Mouse (Mus musculus) lung, embryonic 16.5 days (tissue): ENCODE data around the gene Cpne2. TPM values are rescaled to one million over a fixed set of nuclear protein-coding genes. Genes with fewer than 3 reads are reported as not detected.

Experiments used
- ATAC-seq: fragments of 200-750 bp; cut with Nextera tagmentation; 2 replicates; pipeline ENCODE4 v1.8.0; 2017; ENCODE audit warnings: low read depth, mild to moderate bottlenecking, moderate library complexity
- H3K27ac ChIP-seq: fragments of 300-500 bp; sonication (generic); 2 replicates; pipeline ENCODE4 v1.5.1; 2014; ENCODE audit warnings: mild to moderate bottlenecking, control low read depth, low read length
- H3K27me3 ChIP-seq: fragments of 300-500 bp; sonication (generic); 2 replicates; pipeline ENCODE4 v1.6.1; 2014; ENCODE audit warnings: low read depth, low read length, mixed read lengths; ENCODE audit not compliant: control insufficient read depth, insufficient read depth
- H3K36me3 ChIP-seq: fragments of 300-500 bp; sonication (generic); 2 replicates; pipeline ENCODE4 v1.6.1; 2014; ENCODE audit warnings: low read length; ENCODE audit not compliant: control insufficient read depth, insufficient read depth
- H3K4me1 ChIP-seq: fragments of 300-500 bp; sonication (generic); replicated peaks from 2 replicates; pipeline ENCODE4 v1.6.1; 2014; ENCODE audit warnings: low read length, mixed read lengths; ENCODE audit not compliant: control insufficient read depth, insufficient read depth
- H3K4me2 ChIP-seq: fragments of 300-500 bp; sonication (generic); 2 replicates; pipeline ENCODE4 v1.6.1; 2014; ENCODE audit warnings: low read depth, low read length, control low read depth
- H3K4me3 ChIP-seq: fragments of 300-500 bp; sonication (generic); 2 replicates; pipeline ENCODE4 v1.5.1; 2014; ENCODE audit warnings: mild to moderate bottlenecking, low read length, control low read depth
- H3K9ac ChIP-seq: fragments of 300-500 bp; sonication (generic); 2 replicates; pipeline ENCODE4 v1.6.1; 2014; ENCODE audit warnings: low read length, control low read depth
- H3K9me3 ChIP-seq: fragments of 300-500 bp; sonication (generic); 2 replicates; pipeline ENCODE4 v1.6.1; 2016; ENCODE audit warnings: low read length; ENCODE audit not compliant: control insufficient read depth
- WGBS: fragments of 180-500 bp; shearing (Covaris S2); extraction: QIAGEN DNeasy Blood & Tissue Kit; methylation state at CpG from one replicate; pipeline ENCODE4 v1.1.7; 2014; 5-methylcytosine and 5-hydroxymethylcytosine counted together
- polyA plus RNA-seq: library from polyadenylated mRNA; unstranded; fragments of >200 nt; fragmentation: Nextera tagmentation; extraction: Ambion mirVana; gene quantifications from 2 replicates; pipeline ENCODE4 v1.2.1, GENCODE M21; 2015

The Cpne2 gene
- polyA plus RNA-seq, 1 experiment from 2014 or later, result 10.6 TPM

DNA sequence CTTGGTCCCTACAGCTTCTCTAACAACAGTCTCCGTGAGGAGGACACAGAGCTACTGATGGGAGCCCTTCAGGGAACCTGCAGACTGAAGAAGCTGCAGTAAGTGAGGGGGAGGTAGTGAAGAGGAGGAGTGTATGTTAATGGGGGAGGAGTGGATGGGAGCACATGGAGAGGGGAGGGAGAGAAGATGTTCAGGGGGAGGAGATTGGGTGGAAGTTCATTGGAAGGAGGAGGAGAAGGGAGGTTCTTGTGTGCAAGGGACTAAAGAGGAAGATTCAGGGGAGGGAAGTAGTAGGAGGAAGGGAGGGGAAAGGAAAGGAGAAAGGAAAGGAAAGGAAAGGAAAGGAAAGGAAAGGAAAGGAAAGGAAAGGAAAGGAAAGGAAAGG, 16.6 kb upstream of the Cpne2 start:
- Histone ChIP-seq H3K27ac (no peak overlapping the region), H3K9me3 (no peaks in the 10 kb centered on the region), H3K4me3 (no peak overlapping the region), H3K9ac (no peak overlapping the region), H3K4me1 (no peaks in the 10 kb centered on the region), H3K27me3 (no peaks in the 10 kb centered on the region), H3K4me2 (no peak overlapping the region), H3K36me3 (no peaks in the 10 kb centered on the region)
- 13% methylated on average over 1 of the region's 1 CpGs for WGBS
- ATAC-seq, result no peak

DNA sequence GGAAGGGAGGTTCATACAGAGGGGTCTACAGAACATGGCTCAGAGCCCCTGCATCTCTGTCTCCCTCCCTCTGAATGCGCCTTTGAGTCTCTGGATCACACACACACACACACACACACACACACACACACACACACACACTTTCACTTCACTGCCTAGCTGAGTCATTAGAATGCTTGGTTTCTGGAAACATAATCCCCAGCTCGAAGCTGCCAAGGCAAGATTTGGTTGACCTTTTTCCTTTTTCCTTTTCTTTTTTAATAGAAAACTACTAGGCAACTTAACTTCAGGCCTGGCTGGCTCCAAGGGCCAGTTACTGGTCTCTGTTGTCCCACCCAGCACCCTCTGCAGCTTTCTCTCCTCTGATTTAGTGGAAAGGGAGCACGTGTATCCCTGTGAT, 16.0 kb upstream of the Cpne2 start:
- Histone ChIP-seq H3K4me2 (no peak overlapping the region), H3K36me3 (no peaks in the 10 kb centered on the region), H3K4me3 (no peak overlapping the region), H3K27me3 (no peaks in the 10 kb centered on the region), H3K9me3 (no peaks in the 10 kb centered on the region), H3K4me1 (no peaks in the 10 kb centered on the region), H3K27ac (no peak overlapping the region), H3K9ac (no peak overlapping the region)
- 51% methylated on average over 3 of the region's 3 CpGs for WGBS
- no peak for ATAC-seq

DNA sequence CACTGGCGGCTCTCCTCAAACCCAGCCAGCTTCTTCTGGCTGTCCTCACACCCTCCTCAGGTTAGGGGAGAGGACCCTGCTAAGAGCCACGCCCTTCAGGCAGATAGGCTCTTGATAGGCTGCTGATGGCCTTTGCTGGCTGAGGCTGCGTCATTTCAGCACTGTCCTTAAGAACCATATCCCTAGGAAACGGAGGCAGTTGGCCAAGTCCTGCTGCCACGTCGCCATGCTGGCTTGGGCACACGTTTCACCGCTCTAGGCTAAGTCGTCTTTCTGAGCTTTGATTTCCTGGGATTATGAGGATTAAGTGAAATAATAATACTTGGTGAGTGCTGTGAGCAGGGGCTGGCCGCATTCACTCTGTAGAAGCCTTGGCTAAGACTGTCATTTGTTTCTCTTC, 14.5 kb upstream of the Cpne2 start:
- no peak overlapping the region for H3K27ac ChIP-seq
- no peak overlapping the region for H3K4me2 ChIP-seq
- ATAC-seq, result no peak
- 65% methylated on average over 10 of the region's 10 CpGs for WGBS
- no peaks in the 10 kb centered on the region for H3K9me3 ChIP-seq
- no peak overlapping the region for H3K4me3 ChIP-seq
- H3K36me3 ChIP-seq, result no peaks in the 10 kb centered on the region
- H3K4me1 ChIP-seq, result no peaks in the 10 kb centered on the region
- H3K27me3 ChIP-seq, result no peaks in the 10 kb centered on the region
- no peak overlapping the region for H3K9ac ChIP-seq

DNA sequence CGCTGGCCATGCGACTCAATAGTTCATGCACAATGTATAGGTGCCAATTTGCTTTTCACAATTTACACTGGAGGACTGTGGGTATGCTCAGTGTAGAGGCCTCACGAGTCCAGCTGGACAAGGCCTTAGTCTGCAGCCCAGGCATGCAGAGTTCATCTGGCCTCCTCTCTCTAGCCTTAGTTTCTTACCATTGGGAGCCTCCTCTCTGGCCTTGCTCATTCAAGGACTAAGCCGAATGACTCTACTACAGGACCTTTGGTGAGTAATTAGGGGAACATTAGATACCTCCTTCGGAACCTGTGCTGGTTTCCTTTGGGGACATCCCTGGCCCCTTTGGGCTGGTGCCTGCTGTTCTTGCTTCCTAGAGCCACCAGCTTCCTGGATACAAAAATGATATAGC, 13.8 kb upstream of the Cpne2 start:
- no peaks in the 10 kb centered on the region for H3K4me1 ChIP-seq
- H3K9ac ChIP-seq, result no peak overlapping the region
- H3K4me3 ChIP-seq, result no peak overlapping the region
- no peak overlapping the region for H3K4me2 ChIP-seq
- ATAC-seq, result no peak
- WGBS, result 87% methylated on average over 5 of the region's 5 CpGs
- no peaks in the 10 kb centered on the region for H3K9me3 ChIP-seq
- H3K27ac ChIP-seq, result no peak overlapping the region
- no peaks in the 10 kb centered on the region for H3K27me3 ChIP-seq
- no peaks in the 10 kb centered on the region for H3K36me3 ChIP-seq

DNA sequence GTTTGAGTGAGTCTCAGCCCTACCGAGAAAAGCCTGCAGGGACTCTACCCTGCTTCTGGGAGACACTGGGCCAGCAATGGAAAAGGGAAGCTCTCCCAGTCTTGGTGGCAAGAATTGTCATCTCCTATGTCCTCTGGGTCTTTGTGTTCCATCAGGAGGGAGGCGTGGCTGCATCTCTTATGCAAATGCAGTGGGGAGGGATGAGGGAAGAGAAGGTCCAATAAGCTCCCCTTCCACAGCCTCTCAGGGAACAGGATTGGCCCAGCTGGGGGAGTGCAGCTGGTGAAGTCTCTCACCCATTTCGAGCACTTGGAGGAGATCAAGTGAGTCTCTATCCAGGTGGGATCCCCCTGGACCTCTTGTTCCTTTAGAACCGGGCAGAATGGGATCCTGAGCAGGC, 11.3 kb upstream of the Cpne2 start:
- Histone ChIP-seq H3K27ac (no peak overlapping the region), H3K9ac (no peak overlapping the region), H3K27me3 (no peaks in the 10 kb centered on the region), H3K36me3 (no peaks in the 10 kb centered on the region), H3K4me3 (no peak overlapping the region), H3K4me1 (no peaks in the 10 kb centered on the region), H3K4me2 (no peak overlapping the region), H3K9me3 (no peaks in the 10 kb centered on the region)
- WGBS, result 48% methylated on average over 4 of the region's 4 CpGs
- no peak for ATAC-seq

DNA sequence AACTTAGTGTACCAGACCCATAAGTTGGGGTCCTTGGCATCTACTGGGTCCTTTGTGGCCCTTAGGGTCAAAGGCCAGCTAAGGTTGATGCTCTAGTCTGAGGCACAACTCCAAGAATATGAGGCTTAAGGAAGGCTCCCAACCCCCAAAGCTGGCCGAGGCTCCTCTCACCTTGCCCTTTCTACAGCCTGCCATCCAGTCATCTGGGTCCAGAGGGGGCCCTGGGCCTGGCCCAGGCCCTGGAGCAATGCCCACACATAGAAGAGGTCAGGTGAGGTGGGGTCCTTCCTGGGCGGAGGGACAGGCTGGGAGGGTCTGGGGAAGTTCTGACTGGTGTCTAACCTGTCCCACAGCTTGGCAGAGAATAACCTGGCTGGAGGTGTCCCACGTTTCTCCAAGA, 10.3 kb upstream of the Cpne2 start:
- Histone ChIP-seq H3K36me3 (no peaks in the 10 kb centered on the region), H3K4me1 (no peaks in the 10 kb centered on the region), H3K4me3 (no peak overlapping the region), H3K27me3 (no peaks in the 10 kb centered on the region), H3K27ac (no peak overlapping the region), H3K9ac (no peak overlapping the region), H3K9me3 (no peaks in the 10 kb centered on the region), H3K4me2 (no peak overlapping the region)
- no peak for ATAC-seq
- WGBS, result 72% methylated on average over 3 of the region's 3 CpGs

DNA sequence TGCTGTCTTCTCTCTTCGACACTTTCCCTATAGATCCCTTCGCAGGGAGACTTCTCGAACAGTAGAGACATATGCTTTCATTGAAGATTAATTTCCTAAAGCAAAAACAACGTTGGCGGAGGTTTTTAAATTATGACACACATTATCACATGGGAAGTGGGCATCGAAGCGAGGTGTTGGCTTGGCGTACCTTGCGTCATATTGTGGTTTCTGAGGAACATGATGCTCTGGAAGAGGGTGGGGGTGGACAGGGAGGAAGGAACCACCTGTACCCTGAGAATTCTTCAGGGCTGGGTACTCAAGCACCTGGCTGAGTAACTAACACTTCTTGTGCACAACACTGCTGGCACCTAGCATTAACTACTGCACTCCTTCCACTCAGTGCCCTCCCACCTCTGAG, 8.2 kb upstream of the Cpne2 start:
- H3K27ac ChIP-seq, result no peak overlapping the region
- WGBS, result 74% methylated on average over 9 of the region's 9 CpGs
- H3K4me3 ChIP-seq, result no peak overlapping the region
- no peak overlapping the region for H3K9ac ChIP-seq
- no peaks in the 10 kb centered on the region for H3K27me3 ChIP-seq
- no peaks in the 10 kb centered on the region for H3K9me3 ChIP-seq
- ATAC-seq, result no peak
- H3K36me3 ChIP-seq, result no peaks in the 10 kb centered on the region
- H3K4me2 ChIP-seq, result no peak overlapping the region
- no peaks in the 10 kb centered on the region for H3K4me1 ChIP-seq

DNA sequence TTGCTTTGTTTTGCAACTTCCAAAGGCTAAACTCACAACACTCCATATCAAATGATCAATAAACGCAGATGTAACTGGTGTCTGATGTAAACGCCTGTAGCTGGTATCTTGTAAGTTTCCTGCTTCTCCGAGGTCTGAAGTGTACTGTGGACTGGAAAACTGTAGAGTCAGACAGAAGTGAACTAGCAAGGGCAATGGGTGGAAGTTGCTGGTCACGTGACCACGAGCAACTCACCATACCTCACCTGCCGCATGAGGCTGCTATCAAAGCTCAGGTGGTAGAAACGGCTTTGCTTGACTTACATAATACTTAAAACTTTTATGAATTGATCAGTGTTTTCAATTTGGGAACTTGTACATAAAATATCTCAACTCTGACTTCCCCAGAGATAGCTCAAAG, 5.6 kb upstream of the Cpne2 start:
- no peak for ATAC-seq
- 68% methylated on average over 7 of the region's 7 CpGs for WGBS

DNA sequence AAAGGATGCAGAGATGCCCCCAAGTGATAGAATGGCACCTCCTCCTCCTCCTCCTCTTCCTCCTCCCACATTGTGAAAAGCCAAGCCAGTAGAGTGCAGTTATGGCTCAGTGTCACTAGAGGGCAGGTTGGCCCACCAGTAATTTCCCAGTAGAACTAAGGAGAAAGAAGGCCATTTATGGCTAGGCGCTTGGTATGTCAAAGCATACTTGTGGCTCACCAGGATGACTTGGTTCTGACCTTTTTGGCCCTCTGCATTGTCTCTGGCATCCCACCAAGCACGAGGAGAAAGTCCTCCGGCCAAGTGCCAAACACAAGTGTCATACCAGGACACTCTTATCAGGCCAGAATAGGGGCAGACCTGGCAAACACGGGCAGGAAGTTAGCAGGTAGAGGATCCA, 4.5 kb upstream of the Cpne2 start:
- Histone ChIP-seq H3K27ac (no peak overlapping the region), H3K9ac (no peak overlapping the region), H3K4me1 (0 out of 2 replicates have a peak, but pooled peaks cover 3% of the 10 kb centered on the region), H3K27me3 (peaks cover 2% of the 10 kb centered on the region; the same call in 1 of the 2 replicates), H3K4me3 (no peak overlapping the region), H3K9me3 (no peaks in the 10 kb centered on the region), H3K4me2 (no peak overlapping the region), H3K36me3 (no peaks in the 10 kb centered on the region)
- 33% methylated on average over 4 of the region's 4 CpGs for WGBS
- ATAC-seq, result no peak

More for the DNA sequence above, 5.6 kb upstream of the Cpne2 start:
- H3K36me3 ChIP-seq, result no peaks in the 10 kb centered on the region
- no peak overlapping the region for H3K4me2 ChIP-seq
- H3K4me1 ChIP-seq, result 0 out of 2 replicates have a peak, but pooled peaks cover 3% of the 10 kb centered on the region
- H3K4me3 ChIP-seq, result no peak overlapping the region
- no peak overlapping the region for H3K9ac ChIP-seq
- H3K27me3 ChIP-seq, result no peaks in the 10 kb centered on the region; the same call in 1 of the 2 replicates
- H3K9me3 ChIP-seq, result no peaks in the 10 kb centered on the region
- no peak overlapping the region for H3K27ac ChIP-seq

DNA sequence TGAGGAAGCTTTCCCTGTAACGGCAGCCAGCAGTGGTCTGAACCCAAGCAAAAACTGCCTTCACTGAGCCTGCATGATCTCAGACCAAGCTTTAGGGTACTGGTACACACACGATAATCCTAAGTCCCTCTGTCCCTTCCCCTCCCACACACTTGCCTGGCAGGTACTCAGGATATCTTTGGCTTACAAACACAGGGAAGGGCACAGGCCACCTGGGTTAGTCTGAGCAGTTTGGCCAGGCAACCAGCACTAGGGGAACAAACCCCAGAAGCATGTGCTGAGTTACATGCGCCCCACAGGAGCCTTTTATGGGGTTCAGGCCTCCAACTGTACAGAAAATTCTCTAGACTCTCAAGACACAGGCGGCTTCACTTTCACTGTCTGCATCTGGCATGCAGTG, 2.9 kb upstream of the Cpne2 start:
- Histone ChIP-seq H3K9ac (no peak overlapping the region), H3K4me1 (peaks cover 7% of the 10 kb centered on the region), H3K27ac (no peak overlapping the region), H3K4me2 (no peak overlapping the region), H3K9me3 (no peaks in the 10 kb centered on the region), H3K4me3 (no peak overlapping the region), H3K27me3 (peaks cover 4% of the 10 kb centered on the region; the same call in 1 of the 2 replicates), H3K36me3 (no peaks in the 10 kb centered on the region)
- ATAC-seq, result no peak
- WGBS, result 56% methylated on average over 4 of the region's 4 CpGs
